Mouse (Mus musculus): Measurements from ENCODE around the gene Trmo. TPM values are rescaled to one million over a fixed set of nuclear protein-coding genes. Genes with fewer than 3 reads are reported as not detected.

Trmo gene
- total RNA-seq (2014; fragmentation: Nextera tagmentation) = 11.1 and 13.3 TPM in 2 replicates
- 11.8 and 12.7 TPM in 2 replicates for total RNA-seq (2017)

DNA sequence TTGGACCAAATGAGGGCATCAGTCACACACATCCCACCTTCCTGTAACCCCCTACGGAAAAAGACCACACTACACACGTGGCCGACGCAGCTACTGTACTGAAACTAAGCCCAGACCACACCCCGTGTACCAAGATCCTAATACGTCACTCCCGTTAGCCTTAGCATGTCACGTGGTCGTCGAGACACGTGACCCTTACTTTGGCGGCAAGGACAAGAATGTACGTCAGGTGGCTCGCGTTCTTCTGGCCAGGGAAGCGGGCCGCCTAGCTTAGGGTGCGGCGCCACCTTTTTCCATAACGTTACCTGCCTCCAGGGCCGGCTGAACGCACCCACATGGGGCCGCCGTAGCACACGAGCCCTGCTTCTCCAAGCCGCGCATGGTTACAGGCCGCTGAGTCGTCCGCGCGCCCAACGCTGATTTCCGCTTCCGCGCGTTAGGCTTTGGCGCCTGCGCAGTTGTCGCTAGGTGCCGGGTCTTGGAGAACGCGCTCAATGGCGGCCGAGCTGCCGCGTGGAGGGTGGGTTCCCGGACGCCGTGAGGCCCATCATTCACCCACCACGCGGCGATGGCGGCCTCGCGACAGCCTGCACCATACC lies at the start of gene Trmo:
Trmo (minus strand) TSS at position 425 of the 599 bp plus-strand sequence.
- peak; percentile 89 for ATAC-seq (replicated peaks; ENCODE audit: poor library complexity, severe bottlenecking)

DNA sequence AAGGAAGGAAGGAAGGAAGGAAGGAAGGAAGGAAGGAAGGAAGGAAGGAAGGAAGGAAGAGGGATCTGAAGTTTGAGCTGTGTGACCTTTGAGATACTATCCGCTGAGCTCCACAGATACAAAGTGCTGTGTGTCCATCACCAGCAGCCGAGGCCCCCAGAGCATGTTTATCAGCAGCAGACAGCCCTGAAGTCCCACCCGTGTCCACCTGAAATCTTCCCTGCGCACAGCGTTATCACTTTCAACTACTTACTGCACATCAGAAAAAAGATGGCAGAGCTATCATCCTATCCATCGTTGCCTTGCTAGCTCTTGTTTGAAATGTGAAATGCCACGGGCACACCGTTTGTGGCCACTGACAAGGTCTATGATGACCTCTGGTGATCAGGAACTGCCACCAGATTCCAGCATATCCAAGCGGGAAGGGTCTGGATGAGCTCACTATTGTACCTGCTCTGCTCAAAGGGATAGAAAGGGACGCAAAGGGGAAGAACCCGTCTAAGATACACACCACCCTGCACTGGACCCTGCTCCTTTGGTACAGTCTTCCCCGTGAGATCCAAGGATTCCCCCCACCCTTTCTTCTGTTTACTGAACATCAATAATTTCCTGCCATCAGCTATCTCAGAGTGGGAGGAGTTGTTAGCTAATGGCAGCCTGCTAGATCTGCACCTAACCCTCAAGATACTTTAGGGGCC lies 43.3 kb upstream of the Trmo start:
- ATAC-seq (replicated peaks; ENCODE audit: poor library complexity, severe bottlenecking) = no peak

GRCm38 (mm10) chr4:46428903-46429499 lies 39.8 kb upstream of the Trmo start:
- no peak for ATAC-seq (replicated peaks; ENCODE audit: poor library complexity, severe bottlenecking)

GRCm38 (mm10) chr4:46422625-46423024 lies 33.4 kb upstream of the Trmo start:
- ATAC-seq (replicated peaks; ENCODE audit: poor library complexity, severe bottlenecking) = 0 out of 2 replicates have a peak, but pooled peaks have one; percentile 13

- no peak for ATAC-seq (replicated peaks; ENCODE audit: poor library complexity, severe bottlenecking)
Measured at GRCm38 (mm10) chr4:46418851-46419250, 29.6 kb upstream of the Trmo start.

DNA sequence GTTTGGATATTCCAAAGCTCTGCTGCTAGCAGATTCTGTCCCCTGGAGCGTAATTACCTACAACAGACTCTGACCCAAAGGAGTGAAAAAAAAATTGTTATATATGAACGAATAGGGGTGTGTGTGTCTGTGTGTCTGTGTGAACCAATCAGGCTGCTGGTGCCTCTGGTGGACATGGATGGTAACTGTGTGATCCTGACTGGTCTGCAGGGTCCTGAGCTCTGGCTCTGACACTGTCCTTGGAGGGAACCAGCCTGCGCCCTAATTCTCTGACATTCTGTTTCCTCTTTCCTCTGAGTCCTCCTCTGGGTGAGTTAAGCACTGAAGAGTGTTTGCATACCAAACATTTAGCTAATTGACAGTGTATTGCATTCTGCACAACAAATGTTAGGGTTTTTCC lies 28.3 kb upstream of the Trmo start:
- peak; percentile 84 for ATAC-seq (replicated peaks; ENCODE audit: poor library complexity, severe bottlenecking)

DNA sequence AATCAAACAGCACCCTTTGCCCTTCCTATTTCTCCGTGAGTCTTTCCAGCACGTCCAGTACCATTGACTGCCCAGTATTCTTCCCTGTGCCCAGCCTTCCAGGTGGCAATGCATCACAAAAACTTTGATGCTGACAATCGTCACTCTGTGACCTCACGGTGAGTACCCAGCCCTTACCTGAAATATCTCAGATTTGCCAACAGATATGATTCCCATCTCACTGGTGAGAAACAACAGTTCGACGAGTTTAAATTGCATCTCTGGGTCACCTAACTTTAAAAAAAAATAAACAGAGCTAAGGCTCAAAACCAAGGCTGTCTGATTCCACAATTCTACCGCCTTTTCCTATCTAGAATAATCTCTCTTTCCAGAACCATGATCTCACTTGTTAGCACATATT lies 24.2 kb upstream of the Trmo start, which contains the start of gene Hemgn:
Hemgn (minus strand) TSS at position 101 of the 400 bp plus-strand sequence.
- ATAC-seq (replicated peaks; ENCODE audit: poor library complexity, severe bottlenecking) = no peak

GRCm38 (mm10) chr4:46412113-46412512 lies 22.9 kb upstream of the Trmo start:
- ATAC-seq (replicated peaks; ENCODE audit: poor library complexity, severe bottlenecking) = peak; percentile 10; the same call in 1 of the 2 replicates

DNA sequence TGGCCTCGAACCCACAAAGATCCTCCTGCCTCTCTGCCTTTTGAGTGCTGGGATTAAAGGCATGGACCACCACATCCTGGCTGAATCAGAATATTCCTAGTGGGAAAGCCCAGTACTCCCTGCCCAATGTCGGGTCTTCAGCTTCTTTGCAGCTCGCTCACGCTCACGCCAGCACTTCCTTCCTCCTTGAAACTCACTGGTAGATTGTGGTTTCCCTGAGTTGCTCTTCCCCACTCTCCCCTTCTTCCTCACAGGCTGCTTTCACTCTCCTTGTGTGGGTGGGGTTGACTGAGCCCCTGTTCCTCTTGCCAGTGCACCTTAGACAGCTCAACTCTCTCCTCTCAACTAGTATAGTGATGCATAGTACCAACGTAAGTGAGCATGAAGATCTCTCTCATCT lies 22.3 kb upstream of the Trmo start:
- ATAC-seq (replicated peaks; ENCODE audit: poor library complexity, severe bottlenecking) = peak; percentile 94

DNA sequence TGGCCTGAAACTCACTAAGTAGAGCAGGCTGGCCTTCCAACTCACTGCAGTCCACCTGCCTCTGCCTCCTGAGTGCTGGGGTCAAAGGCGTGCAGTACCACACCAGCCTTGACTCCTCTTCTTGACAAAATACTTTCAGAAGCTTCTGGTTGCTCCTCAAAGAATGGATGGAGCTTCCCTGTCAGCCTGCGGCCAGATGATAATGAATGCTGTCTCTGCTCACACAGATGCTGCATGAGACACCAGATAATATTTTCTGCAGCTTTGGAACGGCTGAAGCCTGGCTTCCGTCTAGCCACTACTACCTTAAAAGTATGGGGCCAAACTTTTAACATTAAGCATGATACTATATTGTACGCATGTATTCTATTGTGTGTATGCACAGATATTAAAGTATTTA lies 21.4 kb upstream of the Trmo start:
- ATAC-seq (replicated peaks; ENCODE audit: poor library complexity, severe bottlenecking) = no peak

DNA sequence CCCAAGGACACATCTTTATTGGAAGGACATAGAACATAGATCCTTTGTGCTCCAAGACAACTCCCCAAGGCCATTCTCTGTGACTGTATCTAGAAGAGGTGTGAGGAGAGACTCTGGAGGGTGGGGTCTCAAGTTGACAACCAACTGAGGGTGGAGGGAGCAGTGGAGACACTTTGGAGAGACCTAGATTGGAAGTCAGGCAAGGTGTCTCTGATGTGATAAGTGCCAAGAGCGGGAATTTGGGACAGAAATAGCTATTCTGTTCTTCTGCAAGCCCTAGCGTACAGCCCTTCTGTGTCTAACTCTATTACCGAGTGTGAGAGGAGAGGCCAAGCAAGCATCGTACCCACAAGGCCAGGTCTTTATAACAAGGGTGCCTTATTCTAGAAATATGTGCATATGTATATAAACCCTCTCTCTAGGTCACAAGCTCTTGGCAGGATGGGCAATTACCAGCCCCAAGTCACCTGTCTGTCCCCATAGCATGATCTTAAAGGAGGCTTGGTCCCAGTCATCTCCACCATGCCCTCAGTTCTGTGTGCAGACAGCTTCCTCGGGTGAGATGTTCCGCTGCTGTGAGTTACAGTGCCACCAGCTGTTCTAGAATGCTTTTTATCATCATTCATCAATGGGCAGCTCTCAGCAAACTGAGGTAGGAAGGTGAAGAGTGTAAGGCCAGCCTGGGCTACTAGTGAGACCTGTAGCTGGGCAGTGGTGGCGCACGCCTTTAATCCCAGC lies 17.9 kb upstream of the Trmo start:
- ATAC-seq (replicated peaks; ENCODE audit: poor library complexity, severe bottlenecking) = no peak

- peak; percentile 67 for ATAC-seq (replicated peaks; ENCODE audit: poor library complexity, severe bottlenecking)
Measured at GRCm38 (mm10) chr4:46404042-46404795, 15.0 kb upstream of the Trmo start.

DNA sequence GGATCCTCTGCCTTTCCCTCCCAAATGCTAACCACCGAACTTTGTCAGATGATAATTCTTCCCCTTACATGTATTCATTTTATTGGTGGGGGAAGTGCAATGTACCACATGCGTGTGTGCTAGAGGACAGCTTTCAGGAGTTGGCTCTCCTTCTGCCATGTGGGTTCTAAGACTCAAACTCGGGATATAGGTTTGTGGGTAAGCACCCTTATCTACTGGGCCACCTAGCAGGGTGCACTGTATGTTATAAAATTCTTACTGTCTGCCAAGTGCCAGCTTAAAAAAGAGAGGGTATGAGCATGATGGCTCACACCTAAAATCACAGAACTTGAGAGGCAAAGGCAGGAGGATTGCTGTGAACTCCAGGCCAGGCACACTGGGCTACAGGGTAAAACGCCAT lies 9.6 kb upstream of the Trmo start:
- no peak for ATAC-seq (replicated peaks; ENCODE audit: poor library complexity, severe bottlenecking)

DNA sequence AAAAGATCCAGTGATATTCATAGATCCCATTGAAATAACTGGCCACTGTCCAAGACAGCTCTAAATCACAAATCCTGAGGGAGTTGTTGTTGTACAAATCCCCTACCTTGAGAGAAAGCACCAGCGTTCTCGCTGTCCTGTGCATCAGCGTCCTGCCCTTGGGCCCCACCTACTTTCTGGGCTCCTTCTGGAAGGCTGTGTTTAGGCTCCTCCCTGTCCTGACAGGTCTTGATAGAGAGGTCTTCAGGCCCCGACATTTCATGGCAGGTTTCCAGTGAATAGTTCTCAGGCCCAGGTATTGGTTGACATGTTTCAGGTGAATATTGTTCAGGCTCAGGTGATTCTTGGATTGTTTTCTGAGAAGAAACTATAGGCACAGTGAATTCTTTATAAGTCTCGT lies 6.5 kb upstream of the Trmo start:
- no peak for ATAC-seq (replicated peaks; ENCODE audit: poor library complexity, severe bottlenecking)

DNA sequence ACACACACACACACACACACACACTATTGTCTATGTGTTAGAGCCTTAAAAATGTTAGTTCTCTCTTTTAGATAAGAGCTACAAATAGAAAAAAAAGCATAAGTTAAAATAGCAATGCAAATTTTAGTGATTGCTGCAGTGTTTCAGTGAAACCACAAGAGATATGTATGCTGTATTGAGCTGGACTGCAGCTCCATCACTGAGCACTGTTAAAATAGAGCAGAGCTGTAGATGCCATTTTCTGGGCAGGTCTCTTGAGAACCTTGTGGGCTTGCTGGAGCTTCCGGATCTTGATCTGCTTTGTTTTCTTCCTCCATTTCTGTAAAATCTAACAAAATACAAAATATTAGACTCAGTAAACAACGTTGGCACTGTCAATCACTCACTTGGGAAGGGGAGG lies 5.2 kb upstream of the Trmo start:
- no peak for ATAC-seq (replicated peaks; ENCODE audit: poor library complexity, severe bottlenecking)

GRCm38 (mm10) chr4:46390390-46390970 lies 1.2 kb upstream of the Trmo start:
- peak; percentile 57 for ATAC-seq (replicated peaks; ENCODE audit: poor library complexity, severe bottlenecking)

DNA sequence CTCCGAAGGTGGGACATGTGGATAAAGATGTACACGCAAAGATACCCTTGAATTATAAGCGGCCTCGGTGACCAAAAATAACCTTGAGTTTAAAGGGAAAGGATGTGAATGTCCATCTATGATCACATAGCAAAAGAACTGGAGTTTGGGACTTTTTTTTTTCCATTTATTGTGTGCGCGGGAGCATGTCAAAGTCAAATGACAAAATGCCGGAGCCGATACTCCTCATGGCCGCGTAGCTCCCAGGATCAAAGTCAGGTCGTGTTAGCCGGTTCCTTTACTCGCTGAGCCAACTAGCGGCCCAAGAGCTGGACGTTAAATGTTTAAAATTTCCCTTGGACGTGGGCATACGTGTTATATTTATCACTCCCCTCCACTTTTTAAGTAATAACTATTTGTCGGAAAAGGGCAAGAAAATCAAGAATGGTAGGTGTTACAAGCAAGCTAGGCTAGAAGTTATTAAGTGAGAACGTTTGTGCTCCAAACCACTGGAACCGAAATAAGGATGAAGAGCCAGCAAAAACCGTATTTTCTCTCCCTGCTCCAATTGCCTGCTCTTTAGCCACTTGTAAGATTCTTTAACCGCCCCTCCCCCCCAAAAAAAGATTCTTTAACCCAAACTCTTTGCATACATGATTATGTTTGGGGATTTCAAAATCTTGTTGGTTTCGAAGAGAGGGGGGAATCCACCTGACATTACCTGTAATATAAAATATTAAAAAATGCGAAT lies 540 bp upstream of the Trmo start:
- ATAC-seq (replicated peaks; ENCODE audit: poor library complexity, severe bottlenecking) = 0 out of 2 replicates have a peak, but pooled peaks have one; percentile 17

DNA sequence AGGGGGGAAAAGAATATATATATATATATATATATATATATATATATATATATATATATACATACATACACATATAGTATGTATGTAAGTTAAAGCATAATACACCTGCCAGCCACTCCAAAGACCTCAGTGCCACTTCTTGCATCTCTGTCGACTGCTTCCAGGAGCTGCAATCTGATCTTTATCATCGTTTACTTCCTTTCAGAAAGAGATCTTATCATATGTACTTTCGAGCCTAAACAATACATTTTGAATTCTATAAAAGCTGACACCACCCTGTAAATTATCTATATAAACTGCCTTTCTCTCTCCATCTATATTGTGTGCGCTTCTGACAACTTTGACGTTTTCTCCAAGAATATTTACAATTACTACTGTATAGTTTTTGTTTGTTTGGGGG lies 681 bp downstream of the Trmo start:
- ATAC-seq (replicated peaks; ENCODE audit: poor library complexity, severe bottlenecking) = no peak

- ATAC-seq (replicated peaks; ENCODE audit: poor library complexity, severe bottlenecking) = peak; percentile 78
Measured at GRCm38 (mm10) chr4:46374869-46375368, 14.3 kb downstream of the Trmo start.
